Mouse (Mus musculus) megakaryocyte, embryonic 14.5 days (primary cell): Measurements from ENCODE around the gene Dph3.

Experiments used
- FLI1 ChIP-seq: IDR thresholded peaks from 2 replicates; pipeline ENCODE4 v1.6.1; 2012; ENCODE audit warnings: low read length, inconsistent platforms, mixed read lengths
- GATA1 ChIP-seq: IDR thresholded peaks from 3 replicates; pipeline ENCODE4 v1.6.1; 2012; ENCODE audit warnings: mixed read lengths, low read length, inconsistent platforms, borderline replicate concordance

- TF ChIP-seq GATA1 = no peak
- TF ChIP-seq FLI1 = no peak
These were observed 6.2 kb upstream of the Dph3 start for GRCm38 (mm10) chr14:32091704-32092103.
